Mouse (Mus musculus) cerebellum, postnatal 14 days (tissue): ENCODE results near the gene Pcare.

ENCODE experiments used
- DNase-seq, 2 experiments: peaks; one replicate each; pipeline ENCODE4 v3.0.0; 2021; ENCODE audit warnings: mixed read lengths in 2 of 2

Pcare gene

DNA sequence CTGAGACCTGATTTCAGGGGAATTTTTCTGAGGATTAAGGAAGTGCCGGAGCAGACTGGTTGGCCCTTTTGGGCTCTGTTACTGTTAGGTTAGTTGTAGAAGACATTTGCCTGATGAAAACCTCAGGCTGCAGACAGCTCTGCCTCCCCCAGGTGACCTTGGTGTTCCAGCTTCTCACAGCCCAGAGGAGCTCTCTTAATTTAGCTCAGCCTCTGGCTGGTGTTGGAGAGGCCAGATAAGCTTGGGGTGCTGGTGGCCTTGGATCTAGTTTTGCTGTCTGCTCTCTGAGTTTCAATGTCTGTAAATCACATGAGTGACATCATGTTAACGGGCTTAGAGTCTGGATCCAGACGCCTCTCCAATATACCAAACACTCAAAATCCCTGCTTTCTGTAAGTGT, 31.7 kb downstream of the Pcare start:
- DNase-seq: no peak

DNA sequence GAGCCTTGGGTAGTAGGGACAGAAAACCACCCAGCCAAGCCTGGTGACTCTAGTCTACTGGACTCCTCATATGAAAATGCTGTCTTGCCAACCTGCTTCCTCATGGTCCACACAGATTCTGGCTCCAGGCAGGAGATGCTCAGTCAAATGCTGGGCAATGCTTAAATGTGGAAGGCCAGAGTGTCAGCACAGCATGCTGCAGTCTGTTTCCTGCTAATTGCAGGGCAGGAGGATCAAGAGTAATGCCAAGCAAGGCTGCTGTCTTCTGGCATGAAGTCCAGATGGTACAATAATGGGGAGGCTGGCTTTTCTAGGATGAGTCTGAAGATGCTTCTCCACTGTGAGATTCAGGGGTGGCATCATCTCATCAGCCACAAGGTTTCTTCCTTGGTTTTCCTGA, 32.3 kb downstream of the Pcare start:
- peak; percentile 80 to 85 for DNase-seq

DNA sequence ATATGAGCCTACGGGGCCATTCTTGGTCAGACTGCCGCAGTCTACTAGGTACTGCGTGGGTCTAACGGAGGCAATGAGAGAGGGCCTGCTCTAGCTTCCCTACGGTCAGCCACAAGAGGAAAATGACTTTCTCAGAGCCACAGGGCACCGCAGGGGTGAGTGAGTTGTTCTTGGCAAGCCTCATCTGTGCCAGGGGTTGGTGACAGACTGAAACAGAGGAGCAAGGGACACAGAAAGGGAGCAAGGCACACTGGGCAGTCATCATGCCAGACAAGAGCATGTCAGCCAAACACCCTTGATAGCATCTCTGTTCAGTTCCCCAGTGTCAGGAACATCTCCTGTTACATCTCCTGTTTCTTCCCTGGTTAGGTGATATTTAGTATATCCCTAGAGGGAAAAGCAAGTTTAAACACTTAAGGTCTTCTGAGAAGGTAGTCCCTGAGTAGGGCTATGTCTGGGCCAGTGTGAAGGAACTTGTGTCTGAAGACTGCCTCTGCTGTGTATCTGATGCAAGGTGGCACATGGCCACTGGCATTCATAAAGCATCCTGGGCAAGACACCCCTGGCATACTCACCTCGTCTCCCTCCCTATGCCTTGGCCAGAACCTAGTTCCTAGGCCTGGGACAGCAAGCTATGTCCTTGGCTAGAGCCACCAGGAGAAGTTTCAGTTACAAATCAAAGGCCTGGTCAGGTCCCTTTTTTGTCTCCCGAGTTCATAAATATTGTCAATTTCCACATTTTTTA, 34.6 kb downstream of the Pcare start:
- DNase-seq: no peak

DNA sequence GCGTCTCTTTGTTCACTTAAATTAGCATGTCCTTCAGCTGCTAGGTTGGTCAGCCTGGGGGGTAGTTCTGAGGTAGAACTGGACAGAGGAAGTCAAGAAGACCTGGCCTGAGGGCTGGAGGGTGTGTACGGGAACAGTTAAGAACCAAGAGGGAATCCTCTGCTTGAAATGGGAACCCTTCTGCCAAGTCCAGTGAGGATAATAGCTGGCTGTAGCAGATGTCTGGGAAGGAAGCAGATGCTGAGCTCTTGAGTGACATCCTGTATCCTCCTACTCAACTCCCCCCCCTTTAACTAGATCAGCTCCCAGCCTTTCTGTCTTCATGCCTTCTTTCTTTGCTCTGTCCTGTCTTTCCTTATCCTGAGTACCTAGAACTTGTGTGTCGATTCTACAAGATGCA, 37.7 kb downstream of the Pcare start:
- no peak for DNase-seq

DNA sequence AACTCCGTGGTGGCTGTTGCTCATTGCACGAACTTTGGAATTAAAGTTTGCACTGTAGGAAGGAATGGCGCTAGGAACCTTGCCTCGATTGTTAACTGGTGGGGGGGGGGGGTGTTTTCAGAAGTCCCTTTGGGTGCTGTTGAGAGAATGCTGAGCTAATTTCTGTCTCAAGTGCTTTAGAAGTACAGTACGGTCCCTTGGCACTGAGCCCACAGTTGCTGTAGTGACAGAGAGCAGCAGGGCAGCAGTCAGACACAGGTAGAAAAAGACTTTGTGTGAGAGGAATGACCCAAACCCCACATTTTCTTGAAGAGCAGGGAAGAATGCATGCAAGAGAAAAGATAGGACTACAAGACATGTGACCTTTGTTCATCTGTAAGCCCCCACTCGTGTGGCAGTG, 40.4 kb downstream of the Pcare start:
- DNase-seq: peak in 1 of 2 experiments; percentile 47

DNA sequence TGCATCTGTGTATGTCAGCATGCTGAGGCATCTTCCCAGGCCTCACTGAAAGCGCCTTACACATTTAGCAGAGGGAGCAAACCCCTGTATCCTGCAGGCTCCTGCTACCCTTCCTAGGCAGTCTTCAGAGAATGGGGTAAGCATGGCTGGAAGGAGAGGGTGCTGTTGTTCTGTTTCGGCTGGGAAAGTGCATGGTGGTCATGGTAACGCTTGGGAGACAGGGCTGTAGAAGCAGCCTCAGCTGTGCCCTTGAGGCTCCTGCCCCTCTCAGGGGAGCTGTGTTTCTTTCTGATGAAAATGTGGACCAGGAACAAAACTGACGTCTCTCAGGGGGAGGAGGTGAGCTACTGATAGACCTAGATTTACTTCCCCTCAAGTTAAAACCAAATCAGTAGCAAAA, 45.0 kb downstream of the Pcare start:
- DNase-seq: no peak

DNA sequence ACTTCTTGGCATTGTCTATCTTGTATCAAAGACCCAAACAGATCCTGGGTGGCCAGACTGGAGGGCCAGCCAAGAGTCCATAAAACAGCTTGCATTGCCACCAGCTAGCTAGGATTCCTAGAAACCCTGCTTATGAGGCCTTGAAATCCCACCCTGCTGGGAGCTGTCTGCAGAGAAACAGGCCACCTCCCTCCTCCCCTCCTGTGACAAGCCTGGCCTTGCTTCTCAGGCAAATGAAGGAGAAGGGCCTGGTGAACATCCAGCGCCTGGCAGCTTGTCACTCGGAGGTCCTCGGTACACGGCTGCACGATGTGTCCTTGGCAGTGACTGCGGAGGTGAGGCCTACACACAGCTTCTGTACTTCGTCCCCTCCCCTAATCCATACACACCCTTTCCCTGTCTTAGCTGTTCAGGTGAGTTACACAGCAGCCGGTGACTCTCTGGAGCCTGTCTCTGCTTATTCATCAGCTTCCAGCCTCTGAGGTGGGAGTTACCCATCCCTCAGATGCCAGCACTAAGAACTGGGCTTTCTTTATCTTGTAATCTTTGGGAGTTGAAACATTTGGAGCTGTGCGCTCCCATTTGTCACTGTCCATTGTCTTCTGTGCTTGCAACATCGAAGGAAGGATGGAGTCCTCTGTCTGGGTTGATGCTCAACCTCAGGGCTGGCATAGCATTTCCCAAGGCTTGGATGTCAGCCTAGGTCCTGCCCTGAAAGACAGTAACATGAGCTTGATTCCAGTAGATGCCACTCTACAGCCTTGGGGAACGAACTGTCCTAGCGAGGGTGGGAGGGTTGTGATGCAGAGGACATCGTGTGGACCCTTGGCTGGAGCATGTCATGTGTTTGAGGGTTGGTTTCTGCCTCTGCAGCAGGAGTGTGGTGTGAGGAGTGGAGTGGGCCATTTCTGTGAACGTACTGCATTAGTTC, 46.9 kb downstream of the Pcare start:
- DNase-seq: peak in 1 of 2 experiments; percentile 22

DNA sequence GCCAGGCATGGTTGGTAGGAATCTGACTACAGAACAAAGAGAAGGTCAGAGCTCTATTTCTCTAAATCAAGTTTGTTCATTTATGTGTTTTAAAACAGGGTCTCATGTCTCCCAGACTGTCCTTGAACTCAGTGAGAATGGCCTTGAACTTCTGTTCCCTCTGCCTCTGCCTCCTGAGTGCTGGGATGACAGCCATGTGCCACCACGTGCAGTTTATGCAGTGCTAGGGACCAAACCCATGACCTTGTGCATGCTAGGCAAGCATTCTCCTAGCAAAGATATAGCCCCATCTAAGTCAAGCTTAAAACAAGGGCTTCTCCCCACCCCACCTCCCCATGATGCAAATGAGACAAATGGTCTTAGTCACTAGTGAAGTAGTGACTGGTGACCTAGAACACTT, 47.6 kb downstream of the Pcare start:
- no peak for DNase-seq

DNA sequence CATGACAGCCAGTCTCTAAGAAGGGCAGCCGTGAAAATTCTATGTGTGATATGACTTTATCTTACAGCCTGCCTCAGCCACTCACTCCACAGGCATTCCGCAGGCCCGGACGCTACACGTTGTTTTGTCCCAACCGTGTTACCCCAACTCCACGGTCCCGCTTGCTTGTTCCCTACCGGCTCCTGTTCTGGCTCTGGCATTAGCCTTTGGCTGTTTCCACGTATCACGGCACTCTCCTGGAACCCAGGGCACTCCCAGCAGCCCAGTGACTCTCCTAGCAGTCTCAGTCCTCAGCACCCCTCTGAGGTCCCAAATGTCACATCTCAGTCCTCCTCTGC, 54.1 kb downstream of the Pcare start:
- no peak for DNase-seq

DNA sequence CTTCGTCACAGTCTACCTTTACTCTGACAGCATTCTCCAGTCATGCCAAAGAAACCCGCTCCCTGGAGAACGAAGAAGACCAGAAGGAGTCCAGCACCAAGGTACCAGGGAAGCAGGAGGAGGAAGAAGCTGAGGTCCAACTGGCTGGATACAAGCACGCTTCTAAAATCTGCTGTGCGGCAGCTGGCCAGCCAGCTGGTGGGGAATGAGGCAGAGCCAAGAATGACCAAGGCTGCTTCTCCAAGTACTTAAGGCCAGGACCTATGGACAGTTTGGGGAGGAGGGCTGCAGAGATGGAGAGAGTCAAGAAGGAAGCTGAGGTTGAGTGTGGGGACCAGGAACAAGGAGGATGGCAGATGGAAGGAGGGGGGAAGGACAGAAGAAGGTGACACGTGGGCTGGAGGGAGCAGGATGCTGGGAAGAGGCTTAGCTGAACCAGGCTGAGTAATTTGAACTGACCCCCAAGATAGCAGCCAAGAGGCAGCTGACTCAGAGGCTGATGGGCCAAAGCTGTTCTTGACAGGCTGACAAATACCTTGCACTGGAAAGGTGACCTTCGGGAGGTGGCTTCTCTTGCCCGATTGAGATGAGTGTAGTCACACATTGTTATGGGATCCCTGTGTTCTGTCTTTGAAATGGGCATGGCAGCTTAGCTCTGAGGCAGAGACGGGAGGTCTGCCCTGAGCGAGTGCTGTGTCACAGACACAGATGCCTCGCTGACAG, 54.6 kb downstream of the Pcare start:
- peak; percentile 54 to 64 for DNase-seq

DNA sequence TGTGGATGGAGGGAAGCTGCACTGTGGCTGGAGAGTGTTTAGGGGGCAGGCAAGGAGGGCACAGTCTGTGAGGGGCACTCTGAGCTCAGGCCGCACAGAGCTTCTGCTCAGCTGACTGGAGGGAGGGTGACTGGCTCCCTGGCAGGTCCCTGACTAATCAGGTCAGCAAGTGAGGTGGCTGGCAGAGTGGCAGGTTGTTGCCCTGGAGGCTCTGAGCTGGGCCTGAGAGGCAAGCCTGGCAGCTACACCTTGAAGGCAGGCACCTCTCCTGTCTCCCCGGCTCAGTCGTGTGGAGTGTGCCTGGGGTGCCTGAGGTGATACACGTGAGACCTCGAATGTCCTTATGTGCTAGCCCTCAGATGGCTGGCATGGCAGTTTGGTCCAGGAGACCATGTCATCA, 56.3 kb downstream of the Pcare start:
- DNase-seq: no peak

DNA sequence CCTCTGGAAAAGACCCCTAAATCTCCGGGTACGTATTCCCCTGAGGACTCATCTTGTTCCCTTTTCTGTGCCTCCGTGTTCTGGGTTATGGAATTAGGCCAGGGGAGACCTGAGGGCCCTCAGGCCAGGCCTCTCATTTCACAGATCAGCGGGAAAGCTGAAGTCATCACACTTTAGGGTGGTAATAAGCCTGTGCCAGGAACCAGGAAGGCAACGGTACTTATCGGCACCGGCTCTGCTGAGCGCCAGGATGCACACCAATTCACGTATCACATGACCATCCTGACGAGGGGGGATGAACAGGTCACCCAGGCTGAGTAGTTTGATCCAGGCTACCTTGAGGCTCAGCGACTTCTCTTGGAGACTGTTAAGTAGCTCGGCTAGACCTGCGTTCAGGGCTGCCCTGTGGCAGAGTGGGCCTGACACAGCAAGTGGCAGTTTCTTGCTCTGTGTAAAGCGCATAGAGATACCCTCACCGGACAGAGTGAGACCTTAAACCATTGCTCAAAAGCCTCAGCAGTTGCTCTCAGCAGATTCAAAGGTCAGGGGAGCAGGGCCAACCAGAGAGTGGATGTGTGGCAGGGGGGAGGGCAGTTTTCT, 56.9 kb downstream of the Pcare start:
- no peak for DNase-seq

DNA sequence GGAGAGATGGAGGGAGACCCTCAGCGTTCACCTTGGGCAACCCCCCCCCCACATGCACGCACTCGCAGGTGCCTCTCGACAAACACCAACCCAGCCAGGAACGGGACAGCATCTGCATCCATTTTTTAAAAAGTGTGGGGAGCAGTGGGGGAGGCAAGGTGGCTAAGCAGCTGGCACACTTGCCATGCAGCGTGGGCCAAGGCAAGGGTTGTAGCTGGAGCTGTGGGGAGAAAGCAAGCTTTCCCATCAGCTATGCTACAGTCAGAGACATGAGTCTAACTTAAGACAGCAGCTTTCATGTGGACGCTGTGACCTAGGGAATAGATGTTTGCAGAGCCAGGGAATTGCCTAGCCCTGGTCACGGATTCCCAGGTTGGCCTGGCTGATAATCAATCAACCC, 57.5 kb downstream of the Pcare start:
- no peak for DNase-seq

DNA sequence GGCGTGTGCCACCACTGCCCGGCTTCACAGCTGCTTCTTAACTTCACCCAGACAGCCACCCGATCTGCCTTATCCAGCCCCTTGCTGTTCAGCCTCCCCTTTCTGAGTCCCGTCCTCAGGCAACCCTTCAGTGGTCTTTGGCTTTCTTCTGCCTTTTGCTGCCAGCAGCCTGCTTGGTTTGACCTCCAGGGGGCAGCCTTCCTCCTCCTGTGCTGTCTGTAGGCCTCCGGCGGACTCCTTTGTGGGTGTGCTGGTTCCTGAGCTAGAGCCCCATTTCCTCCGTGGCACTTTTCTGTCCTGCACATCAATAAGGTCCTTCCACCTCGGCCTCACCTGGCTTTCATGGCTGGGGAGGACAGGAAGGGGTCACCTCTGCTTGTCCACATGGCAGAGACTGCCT, 58.9 kb downstream of the Pcare start:
- peak in 1 of 2 experiments; percentile 47 for DNase-seq
